Mouse (Mus musculus) adrenal gland, postnatal 25 days (tissue): ENCODE data around the gene Sik3. TPM values are rescaled to one million over a fixed set of nuclear protein-coding genes. Genes with fewer than 3 reads are reported as not detected.
"Not testable (repeated sequence)": the region's sequence is repeated elsewhere in the genome, so short reads cannot be mapped to it uniquely, and the experiment has no call there.

Experiments used
- DNase-seq: peaks from one replicate; pipeline ENCODE4 v3.0.0; 2021; ENCODE audit warnings: mixed read lengths
- total RNA-seq: library from RNA; stranded (reverse); gene quantifications from 2 replicates; pipeline ENCODE4 v1.2.3, GENCODE M21; 2021

Gene Sik3
- total RNA-seq, 1 experiment from 2014 or later, result 63.2 TPM

GRCm38 (mm10) chr9:46110648-46111047 is 98.0 kb downstream of the Sik3 start:
- DNase-seq, result no peak

- no peak for DNase-seq
Observed at GRCm38 (mm10) chr9:46111334-46111733, 98.7 kb downstream of the Sik3 start.

GRCm38 (mm10) chr9:46112246-46112645 is 99.6 kb downstream of the Sik3 start:
- DNase-seq, result peak; percentile 58

- no peak for DNase-seq
Observed at GRCm38 (mm10) chr9:46118844-46119385, 106.3 kb downstream of the Sik3 start.

GRCm38 (mm10) chr9:46119943-46120441 is 107.4 kb downstream of the Sik3 start:
- peak; percentile 93 for DNase-seq

GRCm38 (mm10) chr9:46120468-46121253 is 108.0 kb downstream of the Sik3 start:
- DNase-seq, result no peak

GRCm38 (mm10) chr9:46121486-46121885 is 108.9 kb downstream of the Sik3 start:
- DNase-seq, result no peak

- no peak for DNase-seq
Observed at GRCm38 (mm10) chr9:46122731-46123130, 110.1 kb downstream of the Sik3 start.

- DNase-seq, result no peak
Observed at GRCm38 (mm10) chr9:46126295-46126694, 113.7 kb downstream of the Sik3 start.

GRCm38 (mm10) chr9:46127326-46127725 is 114.7 kb downstream of the Sik3 start:
- no peak for DNase-seq

- DNase-seq, result no peak
Observed at GRCm38 (mm10) chr9:46129241-46129640, 116.6 kb downstream of the Sik3 start.

GRCm38 (mm10) chr9:46132821-46133220 is 120.2 kb downstream of the Sik3 start:
- not testable (repeated sequence) for DNase-seq

- peak; percentile 17 for DNase-seq
Observed at GRCm38 (mm10) chr9:46138831-46139230, 126.2 kb downstream of the Sik3 start.

- DNase-seq, result no peak
Observed at GRCm38 (mm10) chr9:46140811-46141210, 128.2 kb downstream of the Sik3 start.

GRCm38 (mm10) chr9:46142031-46142430 is 129.4 kb downstream of the Sik3 start:
- DNase-seq, result no peak

- DNase-seq, result no peak
Observed at GRCm38 (mm10) chr9:46142492-46142891, 129.9 kb downstream of the Sik3 start.

- no peak for DNase-seq
Observed at GRCm38 (mm10) chr9:46144976-46145375, 132.4 kb downstream of the Sik3 start.

GRCm38 (mm10) chr9:46146437-46146836 is 133.8 kb downstream of the Sik3 start:
- DNase-seq, result no peak

GRCm38 (mm10) chr9:46148723-46149122 is 136.1 kb downstream of the Sik3 start:
- DNase-seq, result no peak

- DNase-seq, result no peak
Observed at GRCm38 (mm10) chr9:46149392-46149791, 136.8 kb downstream of the Sik3 start.

GRCm38 (mm10) chr9:46150116-46150515 is 137.5 kb downstream of the Sik3 start:
- DNase-seq, result peak; percentile 17

- DNase-seq, result no peak
Observed at GRCm38 (mm10) chr9:46150890-46151703, 138.5 kb downstream of the Sik3 start.

- no peak for DNase-seq
Observed at GRCm38 (mm10) chr9:46151704-46152040, 139.1 kb downstream of the Sik3 start.
